Mouse (Mus musculus) layer of hippocampus, postnatal 25 days (tissue): ENCODE results near the gene Rps29. TPM values are rescaled to one million over a fixed set of nuclear protein-coding genes. Genes with fewer than 3 reads are reported as not detected.
A peak's percentile ranks its signal among the peaks of the same experiment; 100 is the strongest.

Source experiments
- DNase-seq, 2 experiments: peaks; one replicate each; pipeline ENCODE4 v3.0.0; 2022; ENCODE audit warnings: mixed read lengths in 2 of 2, low spot score in 1 of 2; ENCODE audit errors: extremely low spot score in 1 of 2
- total RNA-seq, 2 experiments: library from RNA; stranded (reverse); gene quantifications; 2 replicates each; pipeline ENCODE4 v1.2.3; 2021

Rps29 gene
- 1,000 to 10,000 TPM; 1,032 to 1,201 TPM for total RNA-seq

DNA sequence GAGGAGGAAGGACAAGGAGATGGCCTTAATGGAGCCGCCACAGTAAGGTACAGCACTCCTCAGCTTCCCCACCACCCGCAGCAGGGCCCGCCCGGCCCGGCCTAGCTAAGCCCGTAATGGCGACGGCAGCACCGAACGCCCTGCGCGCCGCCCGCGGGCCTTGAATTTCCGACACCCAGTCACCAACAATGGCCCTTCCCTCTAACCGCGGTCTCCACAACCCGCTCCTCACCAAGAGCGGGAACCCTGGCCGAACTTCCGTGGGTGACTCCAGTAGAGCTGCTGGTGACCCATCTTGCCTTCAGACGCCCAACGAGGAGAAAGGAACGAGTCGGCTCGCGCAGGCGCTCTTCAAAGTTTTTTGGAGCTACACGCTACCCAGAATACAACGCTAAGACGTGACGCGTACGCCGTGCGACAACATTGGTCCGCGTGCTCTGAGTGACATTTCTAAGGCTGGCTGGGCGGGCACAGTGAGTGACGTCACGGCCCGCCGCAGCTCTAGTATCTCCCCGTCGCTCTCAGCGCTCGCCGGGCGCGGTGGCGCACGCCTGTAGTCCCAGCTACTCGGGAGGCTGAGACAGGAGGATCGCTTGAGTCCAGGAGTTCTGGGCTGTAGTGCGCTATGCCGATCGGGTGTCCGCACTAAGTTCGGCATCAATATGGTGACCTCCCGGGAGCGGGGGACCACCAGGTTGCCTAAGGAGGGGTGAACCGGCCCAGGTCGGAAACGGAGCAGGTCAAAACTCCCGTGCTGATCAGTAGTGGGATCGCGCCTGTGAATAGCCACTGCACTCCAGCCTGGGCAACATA is at the start of gene Rps29:
Rps29 (minus strand) TSS at position 422 of the 813 bp plus-strand sequence.
- peak; percentile 93 to 96 for DNase-seq

DNA sequence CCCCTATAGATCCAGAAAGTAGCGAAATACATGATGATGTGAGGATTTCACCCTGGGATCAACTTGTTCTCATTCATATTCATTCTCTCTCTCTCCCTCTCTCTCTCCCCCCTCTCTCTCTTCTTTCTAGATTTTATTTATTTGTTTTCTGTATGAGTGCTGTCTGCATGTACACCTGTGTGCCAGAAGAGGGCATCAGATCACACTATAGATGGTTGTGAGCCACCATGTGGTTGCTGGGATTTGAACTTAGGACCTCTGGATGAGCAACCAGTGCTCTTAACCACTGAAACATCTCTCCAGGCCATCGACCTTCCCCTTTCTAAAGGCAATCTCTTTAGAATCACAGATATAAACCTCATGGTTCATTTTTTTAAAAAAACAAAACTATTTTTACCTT is 49.5 kb upstream of the Rps29 start:
- DNase-seq, result no peak

DNA sequence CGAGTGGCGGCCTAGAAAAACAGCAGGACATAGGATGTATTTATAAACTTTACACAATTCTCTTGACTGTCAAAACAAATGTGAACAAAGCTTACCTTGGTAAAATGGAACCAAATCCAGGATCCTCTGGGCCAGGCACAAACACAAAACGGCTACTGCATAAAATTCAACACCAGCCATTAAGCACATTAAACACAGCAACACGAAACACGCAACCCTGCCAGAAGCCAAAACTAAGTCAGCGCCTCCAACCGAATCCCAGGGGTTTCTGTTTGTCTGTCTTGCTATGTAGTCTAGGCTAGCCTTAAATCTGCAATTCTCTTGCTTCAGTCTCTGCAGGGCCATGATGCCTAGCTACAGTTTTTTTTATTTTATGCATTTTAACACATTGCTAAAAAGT is 48.9 kb upstream of the Rps29 start:
- no peak for DNase-seq

DNA sequence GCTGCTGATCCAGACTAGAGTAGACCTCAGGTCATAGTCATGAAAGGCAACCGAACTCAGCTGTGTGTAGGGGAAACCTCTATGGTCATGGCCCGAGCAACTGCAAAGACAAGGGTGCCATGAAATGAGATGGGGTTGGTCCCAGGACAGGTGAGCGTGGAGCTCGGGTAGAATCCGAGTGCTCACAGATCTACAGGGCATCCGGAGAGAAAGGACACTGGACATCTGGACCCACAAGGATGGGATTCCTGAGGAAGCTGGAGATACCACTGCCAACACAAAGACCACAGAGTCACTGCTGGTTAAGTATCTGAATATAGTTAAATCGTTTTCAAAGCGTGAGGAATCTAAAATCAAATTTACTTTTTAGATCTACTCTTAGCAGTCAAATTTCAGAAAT is 48.4 kb upstream of the Rps29 start:
- no peak for DNase-seq

DNA sequence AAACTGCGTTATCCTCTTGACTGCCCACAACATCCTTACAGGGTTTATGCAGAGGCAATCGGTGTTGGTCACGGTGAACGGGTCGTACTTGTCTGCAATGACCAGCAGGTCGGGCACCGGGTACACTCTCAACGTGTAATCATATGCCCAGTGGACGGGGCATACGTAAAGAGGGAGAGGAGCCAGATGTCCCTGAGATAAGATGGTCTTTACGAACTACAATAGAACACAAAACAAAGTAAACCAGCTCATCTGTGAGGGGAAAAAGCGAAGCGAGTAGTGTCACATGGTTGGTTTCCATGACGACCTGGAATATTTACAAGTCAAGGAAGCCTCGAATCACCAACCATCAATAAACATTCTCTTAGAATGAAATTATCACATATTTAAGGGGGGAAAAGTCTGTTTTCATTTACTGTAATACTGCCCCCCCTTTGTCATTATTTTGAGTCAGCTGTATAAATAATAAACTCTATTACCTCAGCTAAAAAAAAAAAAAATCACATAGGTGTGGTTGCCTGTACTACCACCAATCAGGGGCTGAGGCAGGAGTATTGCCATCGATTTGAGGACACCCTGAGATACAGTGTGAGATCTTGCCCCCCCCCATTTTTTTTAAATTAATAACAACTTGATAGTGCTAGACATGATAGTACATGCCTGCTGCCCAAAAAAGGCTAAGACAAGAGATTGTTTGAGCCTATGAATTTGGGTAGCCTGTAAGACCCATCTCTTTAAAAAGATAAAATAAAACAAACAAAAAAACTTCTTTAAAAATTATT is 45.3 kb upstream of the Rps29 start, which contains the start of gene Gm49384:
Gm49384 (minus strand) TSS at position 216 of the 782 bp plus-strand sequence.
- no peak for DNase-seq

DNA sequence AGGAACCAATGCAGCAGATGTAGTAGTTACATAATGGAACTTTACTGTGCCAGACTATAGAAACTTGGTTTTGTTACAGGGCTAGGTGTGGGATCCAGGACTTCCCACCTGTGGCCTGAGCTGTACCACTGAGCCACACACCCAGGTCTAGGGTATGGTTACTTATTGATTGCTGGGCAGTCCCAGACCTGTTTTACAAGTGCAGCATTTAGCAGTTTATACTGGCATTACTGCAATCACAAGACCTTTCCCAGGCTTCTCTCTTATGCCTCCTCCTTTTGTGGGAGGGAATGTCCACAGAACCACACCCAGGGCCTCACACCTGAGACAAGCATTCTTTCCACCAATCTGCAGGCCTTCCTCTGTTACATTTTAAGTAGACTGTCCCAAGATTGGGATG is 40.0 kb upstream of the Rps29 start:
- no peak for DNase-seq

DNA sequence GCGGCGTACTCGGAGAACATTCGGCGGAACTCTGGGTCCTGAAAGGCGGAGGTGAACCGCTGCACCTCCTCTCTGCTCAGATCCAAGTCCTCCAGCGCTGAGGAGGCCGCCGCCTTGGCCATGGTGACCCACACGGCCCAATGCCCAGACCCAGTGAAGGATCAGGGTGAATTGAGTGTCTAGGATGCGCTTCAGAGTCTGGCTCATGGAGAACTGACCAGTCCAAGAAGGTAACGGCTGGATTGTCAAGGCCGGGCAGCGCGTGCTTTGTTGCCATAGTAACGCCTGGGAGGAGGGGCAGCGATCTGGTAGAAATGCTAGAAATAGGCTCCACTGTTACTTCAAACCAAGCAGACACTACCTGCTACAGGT is 39.2 kb upstream of the Rps29 start, which contains the start of gene Dnaaf2:
Dnaaf2 (minus strand) TSS at position 266 of the 372 bp plus-strand sequence.
- peak in 1 of 2 experiments; percentile 47 for DNase-seq

DNA sequence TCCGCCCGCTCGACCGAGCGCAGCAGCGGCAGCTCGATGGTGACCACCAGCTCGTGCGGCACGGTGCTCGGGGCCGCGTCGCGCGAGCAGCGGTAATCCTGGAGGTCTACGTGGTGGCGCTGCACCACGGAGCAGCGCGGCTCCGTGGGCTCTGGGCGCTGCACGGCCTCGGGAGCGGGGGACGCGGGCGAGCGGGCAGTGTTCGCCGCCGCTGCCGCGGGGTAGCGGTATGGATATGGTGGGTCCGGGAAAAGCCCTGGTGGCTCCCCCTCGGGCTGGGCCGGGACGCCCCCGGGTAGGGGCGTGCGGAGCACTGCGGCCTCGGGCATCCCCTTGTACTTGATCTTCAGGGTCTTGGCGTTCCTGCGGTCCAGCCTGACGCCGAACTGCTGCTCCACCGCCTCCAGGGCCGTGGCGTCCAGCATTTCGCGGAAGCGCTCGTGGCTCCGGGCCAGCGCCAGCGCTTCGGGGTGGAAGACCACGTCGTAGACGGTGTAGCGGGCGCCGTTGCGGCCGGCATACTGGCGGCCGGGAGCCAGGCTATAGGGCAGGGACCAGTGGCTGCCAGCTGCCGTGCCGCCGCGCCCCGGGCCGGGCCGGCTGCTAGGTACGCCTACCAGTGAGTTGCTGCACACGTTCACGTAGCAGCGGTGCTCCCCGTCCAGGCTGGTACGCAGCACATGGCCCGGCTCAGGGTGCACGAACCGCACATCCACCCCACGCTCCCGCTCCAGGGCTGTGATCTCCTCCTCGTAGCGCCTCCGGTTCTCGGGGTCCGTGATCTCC is 38.6 kb upstream of the Rps29 start:
- peak; percentile 42 to 65 for DNase-seq

DNA sequence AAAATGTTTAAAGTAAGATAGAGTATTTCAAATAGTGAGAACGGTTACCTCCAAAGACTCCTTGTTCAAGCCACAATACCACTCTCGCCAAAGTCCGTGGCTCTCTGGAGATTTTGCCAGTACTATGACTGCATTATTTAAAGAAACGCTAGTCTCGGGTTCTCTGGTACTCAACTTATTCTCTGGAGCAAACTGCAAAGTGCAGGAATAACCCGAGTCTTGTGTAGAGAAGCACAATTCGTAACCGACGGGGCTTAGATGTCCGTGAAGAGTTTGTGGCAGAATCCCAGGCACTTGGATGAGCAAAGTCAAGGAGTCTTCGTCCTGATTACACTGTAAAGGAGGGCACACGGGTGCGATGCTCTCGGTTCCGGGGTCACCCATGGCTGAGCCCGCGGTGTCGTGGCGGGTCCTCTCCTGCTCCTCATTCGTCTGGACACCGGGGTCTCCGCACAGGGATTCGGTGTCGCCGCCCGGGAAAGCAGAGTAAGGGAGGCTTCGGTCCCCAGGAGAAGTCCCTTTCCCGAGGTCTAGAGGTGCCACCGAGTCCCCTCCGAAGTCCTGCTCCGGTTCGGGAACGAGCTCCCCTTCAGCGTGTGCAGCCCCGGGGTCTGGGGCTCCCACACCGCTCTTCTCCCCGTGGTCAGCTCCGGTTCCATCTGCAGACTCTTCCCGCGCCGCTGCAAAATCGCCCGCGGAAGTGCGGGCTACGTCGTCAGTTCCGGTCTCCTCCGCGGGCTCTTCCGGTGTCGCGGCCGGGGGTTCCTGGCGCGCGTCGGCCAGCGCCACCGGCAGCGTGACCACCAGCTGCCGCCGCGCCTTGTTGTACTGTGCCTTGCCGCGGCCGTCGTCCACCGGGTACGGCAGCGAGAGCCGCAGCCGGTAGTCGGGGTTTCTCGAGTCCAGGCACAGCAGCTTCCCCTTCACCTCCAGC is 37.7 kb upstream of the Rps29 start, which contains the start of gene Gm49383:
Gm49383 (minus strand) TSS at position 661 of the 934 bp plus-strand sequence.
- DNase-seq, result peak in 1 of 2 experiments; percentile 55

DNA sequence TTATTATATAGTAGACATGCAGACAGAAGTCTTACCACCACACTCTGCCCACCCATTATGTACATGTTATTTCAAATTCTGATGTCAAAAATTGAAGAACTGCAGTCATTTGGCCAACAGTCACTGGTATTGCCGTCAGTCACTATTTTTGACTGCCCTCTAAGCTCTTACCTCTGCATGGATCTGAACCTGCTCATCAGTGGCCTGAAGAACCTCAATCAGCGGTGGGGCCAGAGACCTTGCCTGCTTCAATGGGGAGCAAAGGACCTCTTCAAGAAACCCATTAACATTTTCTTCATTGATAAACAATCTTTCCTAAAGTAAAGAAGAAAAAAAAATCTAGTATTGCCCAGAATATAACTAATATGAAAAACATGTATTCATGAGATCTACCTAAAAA is 33.7 kb upstream of the Rps29 start:
- no peak for DNase-seq

DNA sequence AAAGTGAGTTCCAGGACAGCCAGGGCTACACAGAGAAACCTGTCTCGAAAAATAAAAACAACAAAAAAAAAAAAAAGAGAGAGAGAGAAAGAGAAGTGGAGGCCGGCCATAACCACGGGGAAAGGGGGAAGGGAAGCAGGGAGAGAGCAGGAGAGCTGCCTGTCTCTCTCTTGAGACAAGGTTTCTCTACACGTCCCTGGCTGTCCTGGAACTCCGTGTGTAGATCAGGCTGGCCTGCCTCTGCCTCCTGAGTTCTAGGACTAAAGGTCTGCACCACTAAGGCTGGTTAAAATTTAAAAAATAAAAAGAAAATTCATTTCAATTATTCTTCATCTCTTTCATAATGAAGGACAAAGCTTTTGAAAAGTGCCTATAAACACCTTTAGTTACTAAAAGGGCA is 32.4 kb upstream of the Rps29 start:
- DNase-seq, result no peak

DNA sequence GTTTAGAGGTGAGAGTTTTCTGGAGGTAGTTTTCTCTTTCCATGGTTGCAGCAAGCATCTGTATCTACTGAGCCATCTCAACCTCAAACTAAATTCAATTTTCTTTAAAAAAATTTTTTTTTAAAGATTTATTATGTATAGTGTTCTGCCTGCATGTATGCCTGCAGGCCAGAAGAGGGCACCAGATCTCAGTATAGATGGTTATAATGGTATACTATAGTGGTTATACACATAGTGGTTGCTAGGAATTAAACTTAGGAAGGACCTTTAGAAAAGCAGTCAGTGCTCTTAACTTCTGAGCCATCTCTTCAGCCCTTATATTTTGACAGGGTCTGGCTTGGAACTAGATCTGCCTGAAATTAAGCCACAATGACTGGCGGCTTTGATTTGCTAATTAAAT is 31.5 kb upstream of the Rps29 start:
- DNase-seq, result no peak

DNA sequence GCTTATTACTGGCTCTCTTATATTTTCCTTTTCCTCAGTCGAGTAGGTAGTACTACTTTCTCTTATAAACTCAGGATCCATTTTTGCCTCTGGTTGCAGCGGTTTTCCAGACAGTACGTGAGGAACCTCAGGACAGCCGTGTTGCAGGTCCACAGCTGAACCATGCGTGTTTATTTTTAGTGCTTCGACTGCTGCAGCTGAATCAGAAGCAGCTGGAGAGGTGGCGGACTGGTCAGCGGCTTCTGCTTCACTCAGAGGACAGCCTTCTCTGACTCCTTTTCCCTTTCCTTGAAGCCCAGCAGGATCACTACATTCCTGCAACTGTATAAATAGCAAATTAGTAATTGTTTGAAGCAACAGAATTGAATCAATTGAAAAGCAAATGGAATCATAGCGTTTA is 31.1 kb upstream of the Rps29 start:
- DNase-seq, result no peak

DNA sequence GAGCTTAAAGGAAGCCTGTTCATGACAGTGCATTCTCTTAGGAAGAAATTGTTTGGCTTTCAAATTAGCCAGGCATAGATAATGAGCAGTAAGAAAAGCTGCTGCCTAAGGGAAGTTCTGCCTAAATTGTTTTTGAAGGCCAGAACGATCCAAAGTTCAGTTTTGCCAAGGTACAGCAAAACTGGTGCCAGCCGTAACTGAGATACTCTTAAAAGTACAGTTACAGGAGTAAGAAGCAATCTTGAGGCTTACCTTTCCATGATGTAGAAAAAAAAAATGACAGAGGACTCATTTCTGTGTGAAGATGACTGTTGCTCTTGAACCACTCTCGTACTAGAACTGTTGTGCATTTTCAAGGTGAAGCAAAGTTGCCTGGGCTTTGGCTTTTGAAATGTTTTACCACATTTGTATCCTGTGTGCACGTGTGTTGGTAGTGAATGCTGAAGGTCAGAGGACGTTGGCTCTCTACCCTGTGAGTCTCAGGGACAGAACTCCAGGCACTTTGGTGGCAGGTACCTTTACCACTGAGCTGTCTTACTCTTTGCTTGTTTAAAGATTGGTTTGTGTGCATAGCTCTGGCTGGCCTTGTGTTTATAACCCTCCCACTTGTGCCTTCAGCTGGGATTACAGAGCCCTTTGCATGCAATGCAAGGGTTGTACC is 28.0 kb upstream of the Rps29 start:
- no peak for DNase-seq

DNA sequence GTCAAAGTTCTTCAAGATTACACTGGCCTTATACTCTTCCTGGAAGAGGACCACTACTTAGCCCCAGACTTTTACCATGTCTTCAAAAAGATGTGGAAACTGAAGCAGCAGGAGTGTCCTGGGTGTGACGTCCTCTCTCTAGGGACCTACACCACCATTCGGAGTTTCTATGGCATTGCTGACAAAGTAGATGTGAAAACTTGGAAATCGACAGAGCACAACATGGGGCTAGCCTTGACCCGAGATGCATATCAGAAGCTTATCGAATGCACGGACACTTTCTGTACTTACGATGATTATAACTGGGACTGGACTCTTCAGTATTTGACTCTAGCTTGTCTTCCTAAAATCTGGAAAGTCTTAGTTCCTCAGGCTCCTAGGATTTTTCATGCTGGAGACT is 26.4 kb upstream of the Rps29 start:
- DNase-seq, result no peak

DNA sequence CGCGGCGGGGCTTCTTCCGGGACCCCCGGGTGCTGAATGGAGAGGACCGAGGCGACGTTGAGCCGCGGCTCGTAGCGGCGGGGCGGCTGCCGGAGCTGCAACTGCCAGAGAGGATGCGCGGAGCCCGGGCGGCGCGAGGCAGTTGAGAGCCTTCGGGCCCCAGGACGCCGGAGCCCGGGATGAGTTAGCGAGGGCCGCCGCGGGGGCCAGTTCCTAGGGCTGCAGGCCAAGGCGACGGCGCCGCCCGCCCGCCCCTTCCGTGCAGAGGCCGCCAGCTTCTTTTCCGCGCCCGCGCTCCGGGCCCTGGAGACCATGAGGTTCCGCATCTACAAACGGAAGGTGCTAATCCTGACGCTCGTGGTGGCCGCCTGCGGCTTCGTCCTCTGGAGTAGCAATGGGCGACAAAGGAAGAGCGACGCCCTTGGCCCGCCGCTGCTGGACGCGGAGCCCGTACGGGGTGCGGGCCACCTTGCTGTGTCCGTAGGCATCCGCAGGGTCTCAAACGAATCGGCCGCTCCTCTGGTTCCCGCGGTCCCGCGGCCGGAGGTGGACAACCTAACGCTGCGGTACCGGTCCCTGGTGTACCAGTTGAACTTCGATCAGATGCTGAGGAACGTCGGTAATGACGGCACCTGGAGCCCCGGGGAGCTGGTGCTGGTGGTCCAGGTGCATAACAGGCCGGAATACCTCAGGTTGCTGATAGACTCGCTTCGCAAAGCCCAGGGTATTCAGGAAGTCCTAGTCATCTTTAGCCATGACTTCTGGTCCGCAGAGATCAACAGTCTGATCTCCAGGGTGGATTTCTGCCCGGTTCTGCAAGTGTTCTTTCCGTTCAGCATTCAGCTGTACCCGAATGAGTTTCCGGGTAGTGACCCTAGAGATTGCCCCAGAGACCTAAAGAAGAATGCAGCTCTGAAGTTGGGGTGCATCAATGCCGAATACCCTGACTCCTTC is 25.6 kb upstream of the Rps29 start:
- DNase-seq, result peak in 1 of 2 experiments; percentile 20

DNA sequence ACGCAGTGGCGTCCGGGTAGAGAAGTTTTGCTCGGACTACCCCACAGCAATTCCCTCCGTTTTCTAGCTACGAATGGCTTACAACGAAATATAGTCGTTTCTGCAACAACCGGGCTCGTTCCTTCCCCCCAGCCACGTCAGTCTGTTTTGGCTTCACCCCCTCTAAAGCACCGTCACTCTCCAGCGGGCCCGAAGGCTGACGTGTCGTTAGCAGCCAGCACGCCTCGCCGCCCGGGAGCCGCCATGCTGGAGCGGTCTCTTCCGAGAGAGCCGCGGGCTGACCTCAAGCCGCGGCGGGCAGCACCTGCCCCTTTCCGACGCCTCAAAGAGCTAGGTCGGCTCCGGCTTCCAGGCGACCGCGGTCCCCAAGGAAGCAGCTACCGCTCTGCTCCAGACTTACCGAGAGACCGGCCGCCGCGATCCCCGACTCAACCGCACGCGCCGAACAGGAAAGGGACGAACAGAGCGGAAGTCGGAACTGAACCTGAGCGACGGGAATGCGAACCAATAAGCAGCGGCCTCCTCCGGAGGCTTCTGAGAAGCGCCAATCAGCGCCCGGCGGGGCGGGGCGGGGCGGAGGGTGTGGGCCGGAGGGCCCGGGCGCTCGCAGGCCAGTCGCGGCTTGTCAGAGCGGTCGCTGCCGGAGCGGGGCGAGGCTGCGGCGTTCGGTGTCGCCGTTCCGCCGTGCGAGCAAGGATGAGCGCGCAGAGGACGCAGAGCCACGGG is 24.8 kb upstream of the Rps29 start, which contains the start of the genes Rpl36al and Mgat2:
Rpl36al (minus strand) TSS at position 501 of the 726 bp plus-strand sequence.
Mgat2 (plus strand) TSS at position 575 of the 726 bp plus-strand sequence.
- peak; percentile 98 to 99 for DNase-seq
